Mouse (Mus musculus): ENCODE measurements at regions not wholly inside any gene's neighbourhood (a gene's known extent, or its start where the extent isn't known, plus 50 kb on each side); places are given as distances from the start of the nearest gene placed in this dataset.

GRCm38 (mm10) chr7:67430041-67430440, 57.4 kb upstream of the Mef2a start:
- no peak for DNase-seq (ENCODE audit: extremely low spot score in 1 of 2, low spot score in 1 of 2)

- DNase-seq (ENCODE audit: extremely low spot score in 1 of 2, low spot score in 1 of 2) = no peak
Observed at GRCm38 (mm10) chr7:67429008-67429873, 56.6 kb upstream of the Mef2a start.

- no peak for DNase-seq (ENCODE audit: extremely low spot score in 1 of 2, low spot score in 1 of 2)
Observed at GRCm38 (mm10) chr7:67428388-67428787, 55.7 kb upstream of the Mef2a start.

- DNase-seq (ENCODE audit: extremely low spot score in 1 of 2, low spot score in 1 of 2) = no peak
Observed at GRCm38 (mm10) chr7:67426076-67426475, 53.4 kb upstream of the Mef2a start.

- DNase-seq (ENCODE audit: extremely low spot score in 1 of 2, low spot score in 1 of 2) = no peak
Observed at GRCm38 (mm10) chr7:67425581-67425980, 52.9 kb upstream of the Mef2a start.

- no peak for DNase-seq (ENCODE audit: extremely low spot score in 1 of 2, low spot score in 1 of 2)
Observed at GRCm38 (mm10) chr7:67424810-67425485, 52.3 kb upstream of the Mef2a start.

Measured in layer of hippocampus, postnatal 25 days (tissue).